ENCODE assay signal across 8 mouse cellular contexts in genomic region chr5:109556591-109557320, GRCm38 (mm10). TPM values are rescaled to one million over a fixed set of nuclear protein-coding genes. Genes with fewer than 3 reads are reported as not detected.
DNase-seq lines count a peak whose midpoint lies in the region; ATAC-seq and TF ChIP-seq lines count a peak whose summit lies in the region.

No protein-coding gene starts in this region.

- peak overlapping the region; percentile 35; the same call in 1 of the 2 replicates for H3K9ac ChIP-seq in forebrain, embryonic 16.5 days (replicated peaks; ENCODE audit: low read depth, low read length)
- H3K9ac ChIP-seq in hindbrain, embryonic 16.5 days (ENCODE audit: low read depth, low read length): peak overlapping the region; percentile 39; the same call in 1 of the 2 replicates
- no peak overlapping the region for H3K9ac ChIP-seq in limb, embryonic 15.5 days
- H3K9ac ChIP-seq in stomach, postnatal 0 days (ENCODE audit: low read length): no peak overlapping the region

- 8% methylated on average over 40 of the region's 40 CpGs for WGBS in forebrain, embryonic 16.5 days
- 8% methylated on average over 40 of the region's 40 CpGs for WGBS in hindbrain, embryonic 16.5 days
- WGBS in limb, embryonic 15.5 days: 6% methylated on average over 40 of the region's 40 CpGs
- 6% methylated on average over 40 of the region's 40 CpGs for WGBS in stomach, postnatal 0 days

- H3K4me3 ChIP-seq in forebrain, embryonic 16.5 days (replicated peaks; ENCODE audit: low read length): peak overlapping the region; percentile 81
- H3K4me3 ChIP-seq in hindbrain, embryonic 16.5 days (ENCODE audit: low read length): peak overlapping the region; percentile 71
- H3K4me3 ChIP-seq in limb, embryonic 15.5 days: peak overlapping the region; percentile 82
- peak overlapping the region; percentile 59 for H3K4me3 ChIP-seq in stomach, postnatal 0 days (ENCODE audit: low read depth, low read length)

- H3K36me3 ChIP-seq in forebrain, embryonic 16.5 days (ENCODE audit: control insufficient read depth, insufficient read depth): peaks cover 11% of the 10 kb centered on the region; the same call in 1 of the 2 replicates
- peaks cover 18% of the 10 kb centered on the region; the same call in 1 of the 2 replicates for H3K36me3 ChIP-seq in hindbrain, embryonic 16.5 days (ENCODE audit: control insufficient read depth, insufficient read depth, low read length)
- H3K36me3 ChIP-seq in limb, embryonic 15.5 days: peaks cover 22% of the 10 kb centered on the region
- no peaks in the 10 kb centered on the region for H3K36me3 ChIP-seq in stomach, postnatal 0 days (ENCODE audit: control insufficient read depth, insufficient read depth, low read length)

- peak; percentile 32 for TF ChIP-seq EP300 in stomach, postnatal 0 days (optimal IDR thresholded peaks at IDR 0.05)

- no peaks in the 10 kb centered on the region for H3K27me3 ChIP-seq in forebrain, embryonic 16.5 days (replicated peaks; ENCODE audit: control insufficient read depth, insufficient read depth, low read length)
- H3K27me3 ChIP-seq in hindbrain, embryonic 16.5 days (replicated peaks; ENCODE audit: control insufficient read depth, insufficient read depth, low read length): no peaks in the 10 kb centered on the region
- H3K27me3 ChIP-seq in limb, embryonic 15.5 days: no peaks in the 10 kb centered on the region
- H3K27me3 ChIP-seq in stomach, postnatal 0 days (ENCODE audit: control insufficient read depth, insufficient read depth, low read length): no peaks in the 10 kb centered on the region

- peak; percentile 54 for ATAC-seq in forebrain, embryonic 16.5 days
- peak; percentile 78 for ATAC-seq in hindbrain, embryonic 16.5 days
- ATAC-seq in limb, embryonic 15.5 days (ENCODE audit: insufficient number of reproducible peaks, low FRiP score, low TSS enrichment, low read depth): peak; percentile 76
- peak; percentile 83 for ATAC-seq in stomach, postnatal 0 days (ENCODE audit: low FRiP score, low TSS enrichment)

- H3K9me3 ChIP-seq in forebrain, embryonic 16.5 days (ENCODE audit: control insufficient read depth, low read length): peaks cover 34% of the 10 kb centered on the region
- H3K9me3 ChIP-seq in hindbrain, embryonic 16.5 days (ENCODE audit: control insufficient read depth, low read length): peaks cover 43% of the 10 kb centered on the region
- H3K9me3 ChIP-seq in limb, embryonic 15.5 days: peaks cover 26% of the 10 kb centered on the region
- H3K9me3 ChIP-seq in stomach, postnatal 0 days (ENCODE audit: control insufficient read depth, low read length): peaks cover 19% of the 10 kb centered on the region

- TF ChIP-seq CTCF in stomach, postnatal 0 days (IDR thresholded peaks at IDR 0.05; ENCODE audit: low read depth): no peak

- DNase-seq in kidney, adult 18-20 months: peak; percentile 81
- DNase-seq in kidney, adult 11 months: no peak
- peak; percentile 95 to 96 for DNase-seq in cerebellum, adult 18-20 months
- peak; percentile 98 for DNase-seq in naive thymus-derived CD4-positive, alpha-beta T cell, adult 2 months (ENCODE audit: low read depth)
- peak; percentile 93 for DNase-seq in stomach, postnatal 0 days (ENCODE audit: low spot score)

- H3K4me2 ChIP-seq in forebrain, embryonic 16.5 days (ENCODE audit: low read length): peak overlapping the region; percentile 51
- peak overlapping the region; percentile 65 for H3K4me2 ChIP-seq in hindbrain, embryonic 16.5 days (ENCODE audit: low read length)
- H3K4me2 ChIP-seq in limb, embryonic 15.5 days: peak overlapping the region; percentile 47
- H3K4me2 ChIP-seq in stomach, postnatal 0 days (replicated peaks; ENCODE audit: low read depth): peak overlapping the region; percentile 49

- no peaks in the 10 kb centered on the region for H3K4me1 ChIP-seq in forebrain, embryonic 16.5 days (replicated peaks; ENCODE audit: control insufficient read depth, insufficient read depth, low read length)
- H3K4me1 ChIP-seq in hindbrain, embryonic 16.5 days (ENCODE audit: control insufficient read depth, insufficient read depth, low read depth, low read length): no peaks in the 10 kb centered on the region; the same call in 1 of the 2 replicates
- peaks cover 3% of the 10 kb centered on the region; the same call in 1 of the 2 replicates for H3K4me1 ChIP-seq in limb, embryonic 15.5 days
- no peaks in the 10 kb centered on the region for H3K4me1 ChIP-seq in stomach, postnatal 0 days (replicated peaks; ENCODE audit: control insufficient read depth, insufficient read depth)

- H3K27ac ChIP-seq in forebrain, embryonic 16.5 days (ENCODE audit: low read length): peak overlapping the region; percentile 99
- H3K27ac ChIP-seq in hindbrain, embryonic 16.5 days (ENCODE audit: low read depth, low read length): peak overlapping the region; percentile 98
- peak overlapping the region; percentile 98 for H3K27ac ChIP-seq in limb, embryonic 15.5 days
- H3K27ac ChIP-seq in stomach, postnatal 0 days (replicated peaks): peak overlapping the region; percentile 94

RNA-seq across cellular contexts. Expression of gene Crlf2, which starts 2.0 kb away (rescaled TPM):
- polyA plus RNA-seq in forebrain, embryonic 16.5 days (2015; fragmentation: Nextera tagmentation; extraction: Ambion mirVana): 10.9 and 11.4 TPM in 2 replicates
- 18.5 and 20.8 TPM in 2 replicates for polyA plus RNA-seq in hindbrain, embryonic 16.5 days (2015; fragmentation: Nextera tagmentation; extraction: Ambion mirVana)
- 13.9 and 16.6 TPM in 2 replicates for polyA plus RNA-seq in limb, embryonic 15.5 days (2015; fragmentation: Nextera tagmentation; extraction: Ambion mirVana)
- polyA plus RNA-seq in stomach, postnatal 0 days (2015; fragmentation: Nextera tagmentation; extraction: Ambion mirVana): 8.7 and 9.9 TPM in 2 replicates

Comparison
In these comparisons a context has a peak if more than half of its experiments do, and no peak if none do; other contexts are left out.
1. H3K9ac ChIP-seq: peak in forebrain, embryonic 16.5 days (single experiment) and hindbrain, embryonic 16.5 days (single experiment); none in limb, embryonic 15.5 days (single experiment) and stomach, postnatal 0 days (single experiment).
2. Peak in every context shown above with its lines, with median percentiles within 50 percentile points of each other: ATAC-seq, H3K27ac ChIP-seq, H3K4me2 ChIP-seq and H3K4me3 ChIP-seq.